Mouse (Mus musculus): Measurements from ENCODE around the gene Edem2.

Edem2 gene

DNA sequence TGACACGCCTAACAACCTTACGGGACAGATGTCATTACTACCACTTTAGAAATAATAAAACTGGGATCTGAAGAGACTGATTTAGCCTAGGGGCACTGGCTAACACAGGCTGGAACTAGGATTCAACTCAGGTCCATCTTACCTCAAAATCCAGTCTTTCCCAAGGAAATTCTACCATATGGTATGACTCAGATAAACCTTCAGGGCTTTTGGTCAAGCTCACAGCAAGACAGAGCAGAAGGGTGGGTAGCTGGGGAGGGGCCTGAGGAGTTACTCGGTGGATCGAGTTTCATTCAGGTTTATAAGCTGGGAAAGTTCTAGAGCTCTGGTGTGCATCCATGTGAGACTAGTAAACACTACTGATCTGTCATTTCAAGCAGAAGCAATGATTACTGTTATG, 40.1 kb downstream of the Edem2 start:
- no peak for DNase-seq (ENCODE audit: low read depth, low spot score)

DNA sequence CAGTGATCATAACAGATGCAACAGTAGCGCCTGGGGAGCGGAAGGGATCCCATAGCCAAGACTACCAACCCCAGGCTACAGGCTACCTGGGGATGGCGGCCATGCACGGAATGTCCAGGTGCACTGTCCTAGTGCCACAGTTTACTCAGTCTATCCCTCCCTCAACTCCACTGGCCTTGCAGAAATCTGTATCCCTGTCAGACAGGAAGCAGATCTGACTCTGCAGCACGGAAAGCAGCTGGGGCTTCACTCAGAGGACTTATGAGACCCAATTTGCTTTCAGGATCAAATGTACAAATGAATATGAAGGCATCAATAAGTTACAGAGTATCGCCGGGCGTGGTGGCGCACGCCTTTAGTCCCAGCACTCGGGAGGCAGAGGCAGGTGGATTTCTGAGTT, 41.5 kb downstream of the Edem2 start:
- DNase-seq (ENCODE audit: low read depth, low spot score): no peak

DNA sequence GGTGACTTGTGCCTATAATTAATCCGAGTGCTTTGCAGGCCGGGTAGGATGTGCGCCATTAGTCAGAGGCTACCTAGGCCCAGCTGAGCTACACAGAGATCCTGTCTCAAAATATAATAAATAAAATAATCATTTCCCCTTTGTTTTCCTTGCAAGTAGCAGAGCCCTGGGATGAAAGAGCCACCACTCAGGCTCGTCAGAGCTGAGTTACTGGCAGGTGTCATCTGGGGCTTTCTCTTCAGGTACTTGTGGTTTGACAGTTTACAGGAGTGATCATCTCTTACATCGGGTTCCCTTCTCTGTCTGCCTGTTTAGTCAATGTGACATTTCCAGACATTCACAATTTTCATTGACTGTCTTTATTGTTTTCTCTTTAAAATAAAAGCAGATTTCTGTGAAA, 42.7 kb downstream of the Edem2 start:
- DNase-seq (ENCODE audit: low read depth, low spot score): no peak

DNA sequence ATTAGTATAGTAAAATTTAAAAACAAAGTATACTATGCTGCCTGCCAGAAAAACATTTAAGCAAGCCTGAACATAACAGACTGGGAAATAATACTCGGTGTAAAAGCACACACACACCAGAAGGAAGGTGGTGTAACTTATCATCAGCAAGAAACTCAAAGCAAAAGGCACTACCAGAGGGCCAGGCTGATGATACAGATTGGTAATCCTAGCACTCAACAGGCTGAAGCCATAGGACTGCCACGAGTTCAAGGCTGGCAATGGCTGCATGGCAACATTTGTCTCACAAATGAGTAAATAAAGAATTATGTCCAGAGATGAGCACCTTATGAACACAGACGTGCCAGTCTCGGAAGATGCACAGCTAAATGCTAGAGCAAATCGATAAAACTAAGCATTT, 45.5 kb downstream of the Edem2 start:
- DNase-seq (ENCODE audit: low read depth, low spot score): no peak

DNA sequence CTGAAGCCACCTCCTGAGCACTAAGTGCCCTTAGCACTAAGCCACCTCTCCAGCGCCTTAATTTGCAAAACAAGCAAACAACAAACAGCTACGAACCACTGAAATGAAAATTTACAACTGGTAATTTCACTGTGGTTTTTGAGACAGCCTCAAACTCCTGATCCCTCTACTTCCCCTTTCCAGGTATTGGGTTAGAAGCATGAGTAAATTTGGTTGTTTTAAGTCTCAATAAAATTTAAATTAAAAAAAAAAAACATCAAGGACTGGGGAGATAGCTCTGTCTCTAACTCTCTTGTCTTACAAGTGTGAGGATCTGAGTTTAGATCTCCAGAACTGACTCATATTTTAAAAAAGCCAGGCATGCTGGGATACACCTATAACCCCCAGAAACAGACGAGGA, 46.1 kb downstream of the Edem2 start:
- DNase-seq (ENCODE audit: low read depth, low spot score): no peak

DNA sequence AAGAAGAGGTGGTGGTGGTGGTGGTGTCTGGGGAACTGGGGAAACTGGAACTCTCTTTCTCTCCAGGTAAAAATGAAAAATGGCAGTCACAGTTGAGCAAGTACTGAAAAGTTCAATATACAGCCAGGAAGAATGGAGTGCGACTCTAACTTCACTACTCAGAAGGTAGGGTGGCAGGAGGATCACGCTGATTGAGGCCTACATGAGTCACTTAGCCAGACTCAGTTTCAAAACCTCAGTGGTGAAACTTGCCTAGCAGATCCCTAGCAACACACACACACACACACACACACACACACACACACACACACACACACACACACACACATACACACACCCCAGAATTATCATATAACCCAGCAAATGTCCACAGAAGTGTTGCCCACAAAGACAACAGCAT, 47.4 kb downstream of the Edem2 start:
- DNase-seq (ENCODE audit: low read depth, low spot score): no peak

DNA sequence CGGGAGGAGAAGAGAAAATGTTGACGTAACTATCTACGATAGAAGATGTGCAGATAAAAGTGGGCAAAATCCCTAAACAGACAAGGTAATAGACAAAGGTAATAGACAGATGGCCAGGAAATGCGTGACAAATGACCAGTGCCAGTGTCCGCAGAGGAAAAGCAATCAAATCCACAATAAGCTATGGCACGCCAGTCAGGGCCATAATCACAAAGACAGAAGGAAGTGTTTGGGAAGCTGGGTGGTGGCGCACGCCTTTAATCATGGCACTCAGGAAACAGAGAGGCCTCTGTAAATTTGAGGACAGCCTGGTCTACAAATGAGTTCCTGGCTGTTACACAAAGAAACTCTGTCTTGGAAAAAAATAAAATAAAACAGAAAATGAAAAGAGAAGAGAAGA, 48.1 kb downstream of the Edem2 start:
- DNase-seq (ENCODE audit: low read depth, low spot score): no peak

DNA sequence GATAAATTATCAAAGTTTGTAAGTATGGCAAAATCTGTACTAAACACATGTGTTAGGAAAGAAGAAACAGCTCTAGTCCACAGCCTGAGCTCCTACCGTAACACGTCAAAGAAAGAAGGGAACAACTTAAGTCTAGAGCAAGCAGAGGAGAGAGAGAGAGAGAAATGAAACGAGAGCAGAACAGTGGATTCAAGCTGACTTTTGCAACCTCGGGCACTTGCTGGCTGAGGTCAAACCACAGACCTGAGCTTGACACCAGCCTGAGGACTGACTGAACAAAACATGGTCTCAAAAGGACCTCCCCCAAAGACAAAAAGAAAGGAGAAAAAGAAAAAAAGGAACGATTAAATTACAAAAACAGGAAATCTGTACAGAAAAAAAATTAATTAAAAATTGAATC, 48.7 kb downstream of the Edem2 start:
- DNase-seq (ENCODE audit: low read depth, low spot score): no peak

DNA sequence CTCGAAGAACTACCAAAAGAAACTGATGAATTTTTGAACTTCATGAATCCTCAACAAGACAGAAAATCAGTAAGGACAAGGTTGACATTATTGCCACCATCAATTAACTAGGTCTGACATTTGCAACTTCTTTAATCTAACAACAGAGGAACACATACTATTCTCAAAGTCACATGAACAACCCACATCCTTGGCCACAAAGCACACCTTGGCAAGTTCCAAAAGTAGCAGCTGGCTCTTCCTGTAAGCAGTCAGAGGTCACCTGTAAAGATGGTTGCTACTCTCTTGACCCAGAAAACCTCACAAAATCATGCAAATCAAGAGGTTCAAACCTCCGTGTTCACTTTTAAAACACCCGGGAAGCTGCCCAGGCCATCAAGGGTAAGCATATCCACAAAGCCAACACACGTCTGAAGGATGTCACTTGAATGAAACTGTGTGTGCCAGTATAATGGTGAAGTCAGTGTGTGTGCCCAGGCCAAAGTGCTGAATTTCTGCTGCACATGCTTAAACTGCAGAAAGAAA, 49.6 kb downstream of the Edem2 start:
- no peak for DNase-seq (ENCODE audit: low read depth, low spot score)

DNA sequence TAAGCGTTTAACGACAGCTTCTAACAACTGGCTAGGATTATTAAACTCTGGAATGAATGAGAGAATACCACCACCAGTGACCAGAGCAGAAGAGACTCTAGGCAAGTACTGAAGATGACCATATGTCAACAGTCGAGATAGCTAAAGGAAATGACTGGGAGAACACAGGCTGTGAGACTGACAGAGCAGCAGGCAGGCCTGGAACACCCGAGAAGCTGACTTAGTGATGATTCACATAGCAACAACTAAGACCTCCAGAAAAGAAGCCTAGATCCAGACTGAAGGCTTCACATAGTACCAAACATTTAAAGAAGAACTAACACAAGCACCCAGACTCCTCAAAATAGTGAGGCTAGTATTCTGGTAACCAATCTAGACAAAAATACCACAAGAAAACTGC, 54.2 kb downstream of the Edem2 start:
- no peak for DNase-seq (ENCODE audit: low read depth, low spot score)

DNA sequence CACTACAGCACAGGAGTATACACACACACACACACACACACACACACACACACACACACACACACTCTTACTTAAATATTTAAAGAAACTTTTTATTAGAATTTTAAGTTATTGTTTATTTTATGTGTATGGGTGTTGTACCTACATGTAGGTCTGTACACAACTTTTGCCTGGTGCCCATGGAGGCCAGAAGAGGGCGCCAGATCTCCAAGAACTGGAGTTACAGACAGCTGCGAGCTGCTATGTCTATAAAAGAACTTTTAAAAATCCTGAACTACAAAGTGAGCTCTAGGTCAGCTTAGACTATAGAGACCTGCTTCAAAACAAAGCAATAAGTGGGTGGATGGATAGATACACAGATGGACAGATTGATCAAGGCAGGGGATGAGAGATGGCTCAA, 55.7 kb downstream of the Edem2 start:
- no peak for DNase-seq (ENCODE audit: low read depth, low spot score)

DNA sequence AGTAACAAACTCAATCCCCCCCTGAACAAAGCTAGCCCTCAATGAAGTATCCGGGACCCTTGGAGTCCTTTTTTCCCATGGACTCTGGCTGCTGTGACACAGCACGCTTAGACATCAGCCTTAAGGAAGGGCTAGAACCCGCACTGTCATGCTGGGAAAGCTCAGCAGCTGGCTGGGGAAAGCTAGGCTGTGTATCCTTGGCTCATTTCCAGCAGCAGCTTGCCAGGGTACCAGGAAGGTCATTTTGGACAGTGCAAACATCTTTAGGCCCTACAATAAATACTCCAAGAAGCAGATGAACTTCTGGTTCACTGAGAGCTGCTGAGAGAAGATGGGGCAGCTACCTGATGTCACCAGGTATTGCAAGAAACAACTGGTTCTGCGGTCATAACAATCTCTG, 58.0 kb downstream of the Edem2 start:
- DNase-seq (ENCODE audit: low read depth, low spot score): no peak

DNA sequence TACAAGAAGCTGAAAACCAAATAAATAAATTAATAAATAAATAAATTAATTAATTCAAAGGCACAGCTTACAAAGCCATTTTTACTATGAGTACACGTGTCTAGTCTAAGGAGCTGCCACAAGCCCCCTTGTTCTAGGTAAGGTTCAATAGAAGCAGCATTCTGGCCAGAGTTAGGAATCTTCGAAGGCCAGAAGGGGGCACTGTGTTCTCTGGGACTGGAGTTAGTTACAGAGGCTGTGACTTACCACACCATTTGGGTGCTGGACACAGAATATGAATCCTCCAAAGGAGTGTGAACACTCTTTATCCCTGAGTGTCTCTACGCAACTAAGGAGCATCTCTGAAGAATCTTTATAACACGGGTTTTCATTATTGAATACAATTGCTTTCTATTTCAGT, 60.8 kb downstream of the Edem2 start:
- no peak for DNase-seq (ENCODE audit: low read depth, low spot score)

DNA sequence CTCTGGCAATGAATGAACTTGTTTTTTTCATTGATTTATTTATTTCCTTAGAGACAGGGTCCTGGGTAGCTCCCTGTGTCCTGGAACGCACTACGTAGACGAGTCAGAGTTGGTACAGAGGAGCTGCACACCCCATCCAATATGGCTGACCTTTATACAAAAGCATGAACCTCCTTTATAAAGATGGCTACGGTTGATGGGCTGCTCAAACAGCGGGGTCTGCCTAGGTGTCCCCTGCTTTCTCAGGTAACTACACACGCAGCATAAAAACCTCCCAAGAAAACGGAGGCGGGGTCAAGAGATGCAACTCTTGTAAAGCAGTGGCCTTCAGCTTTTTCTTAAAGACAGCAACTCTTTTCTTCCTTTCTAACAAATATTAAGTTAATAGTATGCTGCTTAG, 61.4 kb downstream of the Edem2 start:
- DNase-seq (ENCODE audit: low read depth, low spot score): no peak

DNA sequence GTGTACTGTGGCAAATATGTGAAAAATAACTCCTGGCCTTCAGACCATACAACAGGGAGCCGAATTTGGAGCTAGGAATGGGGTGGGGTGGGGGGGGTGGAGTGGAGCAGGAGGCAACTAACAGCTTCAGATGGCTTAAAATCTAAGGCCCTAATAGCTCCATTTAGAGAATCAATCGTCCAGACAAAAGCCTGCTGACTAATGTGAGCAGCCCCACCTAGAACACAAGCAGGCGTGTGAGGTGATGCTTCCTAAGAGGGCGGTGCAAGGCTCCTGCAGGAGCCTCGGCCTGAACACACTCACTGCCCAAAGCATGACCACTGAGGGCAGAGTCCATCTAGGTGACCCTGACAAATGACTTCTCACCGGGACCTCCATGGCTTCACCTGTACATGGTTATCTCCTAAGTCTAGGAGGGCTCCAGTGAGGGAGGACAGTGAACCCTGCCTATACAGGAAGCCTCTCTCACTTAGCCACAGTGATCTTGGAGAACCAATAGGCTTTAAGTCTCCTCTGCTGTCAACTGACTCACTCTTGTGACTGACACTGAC, 65.3 kb downstream of the Edem2 start:
- no peak for DNase-seq (ENCODE audit: low read depth, low spot score)

DNA sequence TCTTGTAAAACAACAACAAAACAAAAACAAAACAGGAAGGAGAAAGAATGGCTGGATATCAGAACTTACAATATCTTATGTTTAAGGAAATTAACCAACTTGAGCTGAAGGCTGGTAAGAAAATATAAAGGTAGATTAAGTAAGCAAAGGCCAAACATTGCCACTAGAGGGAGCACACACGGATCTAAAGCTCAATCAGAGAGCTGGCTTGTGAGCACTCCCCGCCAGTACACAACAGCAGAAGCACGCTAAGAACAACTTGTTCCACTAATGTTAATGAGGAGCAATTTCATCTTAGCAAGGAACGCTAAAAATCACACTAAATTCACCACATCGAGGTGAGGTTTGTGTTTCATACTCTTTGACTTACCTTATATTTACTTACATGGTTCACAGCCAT, 66.2 kb downstream of the Edem2 start:
- peak; percentile 37 for DNase-seq (ENCODE audit: low read depth, low spot score)

DNA sequence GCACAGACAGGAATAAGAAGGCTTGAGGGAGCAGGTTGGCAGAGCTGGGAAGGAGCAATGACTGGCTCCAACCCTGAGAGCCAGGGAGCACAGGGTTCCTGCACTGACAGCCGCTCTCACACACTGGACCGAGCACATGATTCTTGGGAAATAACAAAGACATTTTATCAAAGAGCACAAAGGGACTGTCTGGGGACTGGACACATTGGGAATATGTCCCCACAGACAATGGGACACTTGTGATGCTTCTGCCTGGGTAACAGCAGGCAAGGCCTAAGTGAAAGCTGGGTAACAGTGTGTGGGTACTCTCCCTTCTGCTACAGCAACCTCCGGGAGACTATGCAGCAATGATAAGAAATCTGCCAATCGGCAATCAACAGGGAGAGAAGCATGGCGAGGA, 66.9 kb downstream of the Edem2 start:
- no peak for DNase-seq (ENCODE audit: low read depth, low spot score)

DNA sequence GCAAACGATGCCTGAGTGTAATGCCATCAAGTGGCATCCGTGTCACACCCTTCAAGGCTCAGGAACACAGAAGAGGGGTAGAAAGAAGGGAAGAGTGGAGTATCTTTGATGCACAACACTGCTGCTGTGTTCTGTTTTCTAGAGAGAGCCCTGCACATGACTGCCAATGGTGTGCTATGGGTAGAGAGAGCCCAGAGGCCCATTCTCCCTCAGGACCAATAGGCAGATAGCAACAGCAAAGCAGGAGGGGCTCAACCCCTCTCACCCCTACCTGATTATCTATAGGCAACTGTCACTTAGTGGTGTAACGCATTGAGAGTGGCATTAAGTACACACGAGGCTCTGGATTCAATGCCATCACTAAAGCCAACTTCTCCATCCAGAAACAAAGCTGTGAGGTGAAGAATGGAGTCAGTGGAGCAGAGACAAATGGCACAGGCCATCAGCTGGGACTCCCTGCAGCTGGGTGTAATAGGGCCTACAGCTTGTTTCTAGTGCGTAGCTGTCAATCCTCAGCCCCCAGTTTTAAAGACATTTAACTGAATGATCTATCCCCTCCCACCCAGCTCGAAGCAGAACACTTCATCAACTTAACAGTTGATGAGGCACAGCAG, 73.4 kb downstream of the Edem2 start:
- DNase-seq (ENCODE audit: low read depth, low spot score): no peak

DNA sequence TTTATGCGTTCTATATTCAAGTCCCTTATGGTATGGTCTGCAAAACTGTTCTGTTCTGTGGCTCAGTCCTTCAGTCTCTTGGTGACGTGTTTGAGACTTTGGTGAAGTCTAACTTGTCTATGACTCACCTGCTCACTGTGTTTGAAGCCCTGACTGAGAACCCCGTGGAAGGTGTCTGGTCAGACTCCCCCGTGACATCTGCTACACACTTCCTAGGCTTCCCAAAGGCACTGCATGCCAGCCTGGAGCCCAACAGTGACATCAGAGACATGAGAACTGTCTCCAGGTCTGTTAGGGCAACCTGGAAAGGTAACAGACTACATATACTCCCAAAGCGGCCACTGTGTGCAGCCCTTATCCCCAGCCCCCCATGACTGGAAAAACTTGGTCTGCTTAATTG, 76.7 kb downstream of the Edem2 start:
- no peak for DNase-seq (ENCODE audit: low read depth, low spot score)
